Mouse (Mus musculus) heart, embryonic 11.5 days (tissue): ENCODE measurements at regions not wholly inside any gene's neighbourhood (a gene's known extent, or its start where the extent isn't known, plus 50 kb on each side); places are given as distances from the start of the nearest gene placed in this dataset.

Experiments
- ATAC-seq: fragments of 200-750 bp; cut with Nextera tagmentation; replicated peaks from 2 replicates; pipeline ENCODE4 v1.8.0; 2017; ENCODE audit warnings: moderate library complexity; ENCODE audit not compliant: insufficient number of reproducible peaks, low FRiP score, low TSS enrichment
- H3K27ac ChIP-seq: fragments of 300-500 bp; sonication (generic); 2 replicates; pipeline ENCODE4 v1.5.1; 2014; ENCODE audit warnings: mild to moderate bottlenecking, low read depth, low read length
- H3K27me3 ChIP-seq: fragments of 300-500 bp; sonication (generic); 2 replicates; pipeline ENCODE4 v1.6.1; 2014; ENCODE audit warnings: mild to moderate bottlenecking, low read length, mixed read lengths; ENCODE audit not compliant: control insufficient read depth, insufficient read depth
- H3K36me3 ChIP-seq: fragments of 300-500 bp; sonication (generic); 2 replicates; pipeline ENCODE4 v1.6.1; 2014; ENCODE audit warnings: mild to moderate bottlenecking, low read length, moderate library complexity, mixed read lengths; ENCODE audit not compliant: control insufficient read depth, insufficient read depth
- H3K4me1 ChIP-seq: fragments of 300-500 bp; sonication (generic); 2 replicates; pipeline ENCODE4 v1.6.1; 2014; ENCODE audit warnings: low read length; ENCODE audit not compliant: control insufficient read depth, insufficient read depth
- H3K4me2 ChIP-seq: fragments of 300-500 bp; sonication (generic); 2 replicates; pipeline ENCODE4 v1.6.1; 2014; ENCODE audit warnings: mild to moderate bottlenecking, moderate library complexity
- H3K4me3 ChIP-seq: fragments of 300-500 bp; sonication (generic); 2 replicates; pipeline ENCODE4 v1.5.1; 2014; ENCODE audit warnings: low read depth, low read length
- H3K9ac ChIP-seq: fragments of 300-500 bp; sonication (generic); 2 replicates; pipeline ENCODE4 v1.6.1; 2014; ENCODE audit warnings: mild to moderate bottlenecking, low read depth, low read length, moderate library complexity
- H3K9me3 ChIP-seq: fragments of 300-500 bp; sonication (generic); replicated peaks from 2 replicates; pipeline ENCODE4 v1.6.1; 2016; ENCODE audit warnings: low read length; ENCODE audit not compliant: control insufficient read depth
- WGBS: fragments of 180-500 bp; shearing (Covaris S2); extraction: QIAGEN DNeasy Blood & Tissue Kit; methylation state at CpG from one replicate; pipeline ENCODE4 v1.1.7; 2014; ENCODE audit not compliant: insufficient replicate concordance; 5-methylcytosine and 5-hydroxymethylcytosine counted together

GRCm38 (mm10) chr4:142424596-142424995 lies 185.4 kb upstream of the Kazn start:
- no peaks in the 10 kb centered on the region for H3K27me3 ChIP-seq
- no peak for ATAC-seq
- 67% methylated on average over 3 of the region's 3 CpGs for WGBS
- H3K4me1 ChIP-seq = no peaks in the 10 kb centered on the region
- H3K36me3 ChIP-seq = no peaks in the 10 kb centered on the region
- H3K4me3 ChIP-seq = no peak overlapping the region
- H3K9ac ChIP-seq = no peak overlapping the region
- no peaks in the 10 kb centered on the region for H3K9me3 ChIP-seq
- H3K4me2 ChIP-seq = no peak overlapping the region
- no peak overlapping the region for H3K27ac ChIP-seq

GRCm38 (mm10) chr4:142420427-142420826 lies 181.2 kb upstream of the Kazn start:
- Histone ChIP-seq H3K27ac (no peak overlapping the region), H3K36me3 (no peaks in the 10 kb centered on the region), H3K4me1 (no peaks in the 10 kb centered on the region), H3K4me2 (no peak overlapping the region), H3K9me3 (no peaks in the 10 kb centered on the region), H3K4me3 (no peak overlapping the region), H3K27me3 (no peaks in the 10 kb centered on the region), H3K9ac (no peak overlapping the region)
- 79% methylated on average over 7 of the region's 7 CpGs for WGBS
- no peak for ATAC-seq

- no peak overlapping the region for H3K4me3 ChIP-seq
- H3K27me3 ChIP-seq = no peaks in the 10 kb centered on the region
- 62% methylated on average over 5 of the region's 5 CpGs for WGBS
- H3K9me3 ChIP-seq = no peaks in the 10 kb centered on the region
- no peak overlapping the region for H3K27ac ChIP-seq
- H3K9ac ChIP-seq = no peak overlapping the region
- ATAC-seq = no peak
- no peak overlapping the region for H3K4me2 ChIP-seq
- no peaks in the 10 kb centered on the region for H3K36me3 ChIP-seq
- no peaks in the 10 kb centered on the region for H3K4me1 ChIP-seq
Measured at GRCm38 (mm10) chr4:142414874-142415273, 175.7 kb upstream of the Kazn start.

- Histone ChIP-seq H3K4me1 (no peaks in the 10 kb centered on the region), H3K4me2 (no peak overlapping the region), H3K27me3 (no peaks in the 10 kb centered on the region), H3K36me3 (no peaks in the 10 kb centered on the region), H3K4me3 (no peak overlapping the region), H3K9ac (no peak overlapping the region), H3K27ac (no peak overlapping the region), H3K9me3 (no peaks in the 10 kb centered on the region)
- WGBS = 88% methylated on average over 5 of the region's 5 CpGs
- ATAC-seq = no peak
Measured at GRCm38 (mm10) chr4:142411792-142412191, 172.6 kb upstream of the Kazn start.

GRCm38 (mm10) chr4:142410596-142411573 lies 171.7 kb upstream of the Kazn start:
- no peak overlapping the region for H3K27ac ChIP-seq
- H3K27me3 ChIP-seq = no peaks in the 10 kb centered on the region
- no peak overlapping the region for H3K4me2 ChIP-seq
- no peaks in the 10 kb centered on the region for H3K9me3 ChIP-seq
- 82% methylated on average over 26 of the region's 26 CpGs for WGBS
- no peak overlapping the region for H3K9ac ChIP-seq
- H3K4me1 ChIP-seq = no peaks in the 10 kb centered on the region
- no peaks in the 10 kb centered on the region for H3K36me3 ChIP-seq
- no peak for ATAC-seq
- no peak overlapping the region for H3K4me3 ChIP-seq

GRCm38 (mm10) chr4:142397858-142398257 lies 158.7 kb upstream of the Kazn start:
- Histone ChIP-seq H3K4me3 (no peak overlapping the region), H3K9ac (no peak overlapping the region), H3K4me2 (no peak overlapping the region), H3K27ac (no peak overlapping the region), H3K9me3 (0 out of 2 replicates have a peak, but pooled peaks cover 3% of the 10 kb centered on the region), H3K27me3 (no peaks in the 10 kb centered on the region), H3K36me3 (no peaks in the 10 kb centered on the region), H3K4me1 (no peaks in the 10 kb centered on the region)
- WGBS = 67% methylated on average over 7 of the region's 7 CpGs
- no peak for ATAC-seq

GRCm38 (mm10) chr4:142392924-142393323 lies 153.7 kb upstream of the Kazn start:
- H3K27me3 ChIP-seq = no peaks in the 10 kb centered on the region
- no peaks in the 10 kb centered on the region for H3K4me1 ChIP-seq
- H3K9ac ChIP-seq = no peak overlapping the region
- no peak overlapping the region for H3K27ac ChIP-seq
- H3K9me3 ChIP-seq = 0 out of 2 replicates have a peak, but pooled peaks cover 3% of the 10 kb centered on the region
- H3K36me3 ChIP-seq = no peaks in the 10 kb centered on the region
- no peak overlapping the region for H3K4me3 ChIP-seq
- no peak for ATAC-seq
- WGBS = 53% methylated on average over 2 of the region's 2 CpGs
- no peak overlapping the region for H3K4me2 ChIP-seq

- H3K9me3 ChIP-seq = 0 out of 2 replicates have a peak, but pooled peaks cover 3% of the 10 kb centered on the region
- H3K27ac ChIP-seq = no peak overlapping the region
- H3K9ac ChIP-seq = no peak overlapping the region
- H3K4me3 ChIP-seq = no peak overlapping the region
- H3K4me2 ChIP-seq = no peak overlapping the region
- ATAC-seq = no peak
- WGBS = 81% methylated on average over 21 of the region's 21 CpGs
- no peaks in the 10 kb centered on the region for H3K27me3 ChIP-seq
- no peaks in the 10 kb centered on the region for H3K4me1 ChIP-seq
- H3K36me3 ChIP-seq = no peaks in the 10 kb centered on the region
Measured at GRCm38 (mm10) chr4:142390531-142391195, 151.5 kb upstream of the Kazn start.
